Mouse (Mus musculus): ENCODE measurements around the gene Cltrn. TPM values are rescaled to one million over a fixed set of nuclear protein-coding genes. Genes with fewer than 3 reads are reported as not detected.

The Cltrn gene
- total and polyA plus RNA-seq, 3 experiments: not detected

GRCm38 (mm10) chrX:164123942-164124341, 35.3 kb downstream of the Cltrn start:
- Histone ChIP-seq H3K36me3 (replicated peaks in 1 of 2; ENCODE audit: control insufficient read depth in 1 of 2, insufficient read depth in 1 of 2, low read length in 1 of 2) (no peaks in the 10 kb centered on the region), H3K27me3 (replicated peaks) (no peaks in the 10 kb centered on the region), H3K79me2 (replicated peaks; ENCODE audit: control insufficient read depth, extremely low read depth, insufficient read depth, poor library complexity, severe bottlenecking) (no peaks in the 10 kb centered on the region), H3K27ac (ENCODE audit: insufficient read depth, low read depth) (no peak overlapping the region), H3K4me1 (ENCODE audit: control insufficient read depth in 1 of 2, insufficient read depth in 2 of 2) (no peaks in the 10 kb centered on the region), H3K9ac (ENCODE audit: insufficient read depth, low read depth) (no peak overlapping the region), H3K4me2 (ENCODE audit: insufficient read depth, low read depth, poor library complexity, severe bottlenecking) (no peak overlapping the region), H3K4me3 (replicated peaks in 1 of 3; ENCODE audit: low read depth in 2 of 3, low read length in 2 of 3, poor library complexity in 1 of 3) (no peak overlapping the region), H3K9me3 (replicated peaks; ENCODE audit: low read length) (no peaks in the 10 kb centered on the region)
- dilution Hi-C loops (cut with MboI; ENCODE audit: extremely low pct_ligation_motif_present, extremely low pct_unique_long_range_greater_than_20kb, low sequenced_read_pairs): no loop called here
- no peak for DNase-seq (ENCODE audit: extremely low read depth)
- in situ Hi-C loops (cut with MboI; ENCODE audit: low pct_ligation_motif_present, low pct_unique_long_range_greater_than_20kb, low sequenced_read_pairs): no loop called here
- no peak for TF ChIP-seq MEF2A (IDR thresholded peaks at IDR 0.05; ENCODE audit: borderline replicate concordance, low read depth, low read length)
- no peak for TF ChIP-seq ELF1 (IDR thresholded peaks at IDR 0.05; ENCODE audit: low read depth, low read length)
- TF ChIP-seq MAX (IDR thresholded peaks at IDR 0.05; ENCODE audit: low read length): no peak
- TF ChIP-seq GABPA (IDR thresholded peaks at IDR 0.05; ENCODE audit: insufficient replicate concordance, low read depth, low read length): no peak
- TF ChIP-seq TBP (conservative IDR thresholded peaks at IDR 0.05; ENCODE audit: low read depth, low read length): no peak
- TF ChIP-seq ZKSCAN1 (IDR thresholded peaks at IDR 0.05; ENCODE audit: borderline replicate concordance, low read depth, low read length): no peak
- no peak for TF ChIP-seq MXI1 (IDR thresholded peaks at IDR 0.05; ENCODE audit: low read depth, low read length)
- TF ChIP-seq RCOR1 (conservative IDR thresholded peaks at IDR 0.05; ENCODE audit: low read depth, low read length): no peak
- no peak for TF ChIP-seq NRF1 (IDR thresholded peaks at IDR 0.05; ENCODE audit: low read depth, low read length)
- no peak for TF ChIP-seq KAT2A (IDR thresholded peaks at IDR 0.05; ENCODE audit: insufficient replicate concordance, low read length)
- no peak for TF ChIP-seq BHLHE40 (IDR thresholded peaks at IDR 0.05; ENCODE audit: low read depth, low read length)

DNA sequence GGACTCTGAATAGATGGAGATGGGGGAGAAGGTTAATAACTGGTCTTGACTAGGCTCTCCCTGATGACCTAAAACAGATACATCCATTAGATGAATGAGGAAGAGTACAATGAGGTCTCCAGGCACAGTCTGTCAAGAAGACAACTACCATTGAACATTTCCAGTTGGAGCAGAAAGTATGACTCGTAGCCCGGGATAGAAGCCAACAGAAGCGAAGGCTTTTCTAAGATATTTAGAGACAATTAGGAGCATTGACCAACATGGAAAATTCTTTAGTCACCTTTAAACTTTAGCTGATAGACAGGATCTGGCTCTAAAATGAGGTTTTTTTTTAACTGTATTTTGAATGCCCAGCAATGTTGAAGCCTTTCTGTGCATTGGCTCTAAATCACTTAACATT, 44.9 kb downstream of the Cltrn start:
- no peaks in the 10 kb centered on the region for H3K9me3 ChIP-seq (replicated peaks; ENCODE audit: low read length)

More for the DNA sequence above, 44.9 kb downstream of the Cltrn start:
- Histone ChIP-seq H3K9ac (ENCODE audit: insufficient read depth, low read depth) (no peak overlapping the region), H3K27ac (ENCODE audit: insufficient read depth, low read depth) (no peak overlapping the region), H3K27me3 (replicated peaks) (no peaks in the 10 kb centered on the region), H3K79me2 (replicated peaks; ENCODE audit: control insufficient read depth, extremely low read depth, insufficient read depth, poor library complexity, severe bottlenecking) (no peaks in the 10 kb centered on the region), H3K4me1 (ENCODE audit: control insufficient read depth in 1 of 2, insufficient read depth in 2 of 2) (no peaks in the 10 kb centered on the region), H3K36me3 (replicated peaks in 1 of 2; ENCODE audit: control insufficient read depth in 1 of 2, insufficient read depth in 1 of 2, low read length in 1 of 2) (no peaks in the 10 kb centered on the region), H3K4me3 (replicated peaks in 1 of 3; ENCODE audit: low read depth in 2 of 3, low read length in 2 of 3, poor library complexity in 1 of 3) (no peak overlapping the region), H3K4me2 (ENCODE audit: insufficient read depth, low read depth, poor library complexity, severe bottlenecking) (no peak overlapping the region)
- dilution Hi-C loops (cut with MboI; ENCODE audit: extremely low pct_ligation_motif_present, extremely low pct_unique_long_range_greater_than_20kb, low sequenced_read_pairs) (no loop called here), in situ Hi-C loops (cut with MboI; ENCODE audit: low pct_ligation_motif_present, low pct_unique_long_range_greater_than_20kb, low sequenced_read_pairs) (no loop called here)
- no peak for TF ChIP-seq CHD1 (IDR thresholded peaks at IDR 0.05; ENCODE audit: low read depth, low read length)
- TF ChIP-seq CHD2 (IDR thresholded peaks at IDR 0.05; ENCODE audit: low read length): no peak
- TF ChIP-seq ZKSCAN1 (IDR thresholded peaks at IDR 0.05; ENCODE audit: borderline replicate concordance, low read depth, low read length): no peak
- TF ChIP-seq ZC3H11A (IDR thresholded peaks at IDR 0.05; ENCODE audit: low read depth, low read length): no peak
- TF ChIP-seq RAD21 (IDR thresholded peaks at IDR 0.05; ENCODE audit: low read depth, low read length): no peak
- TF ChIP-seq UBTF (IDR thresholded peaks at IDR 0.05; ENCODE audit: low read depth, low read length): no peak
- no peak for TF ChIP-seq TBP (conservative IDR thresholded peaks at IDR 0.05; ENCODE audit: low read depth, low read length)
- no peak for TF ChIP-seq MXI1 (IDR thresholded peaks at IDR 0.05; ENCODE audit: low read depth, low read length)
- no peak for TF ChIP-seq NELFE (IDR thresholded peaks at IDR 0.05; ENCODE audit: low read depth, low read length)
- TF ChIP-seq E2F4 (IDR thresholded peaks at IDR 0.05; ENCODE audit: insufficient replicate concordance, low read depth, low read length): no peak
- no peak for TF ChIP-seq ELF1 (IDR thresholded peaks at IDR 0.05; ENCODE audit: low read depth, low read length)
- no peak for TF ChIP-seq MAX (IDR thresholded peaks at IDR 0.05; ENCODE audit: low read length)
- no peak for TF ChIP-seq POLR2A (IDR thresholded peaks at IDR 0.05; ENCODE audit: low read depth, low read length)
- TF ChIP-seq HCFC1 (IDR thresholded peaks at IDR 0.05; ENCODE audit: low read depth, low read length): no peak
- TF ChIP-seq TCF12 (IDR thresholded peaks at IDR 0.05; ENCODE audit: low read depth, low read length): no peak
- TF ChIP-seq MEF2A (IDR thresholded peaks at IDR 0.05; ENCODE audit: borderline replicate concordance, low read depth, low read length): no peak
- no peak for TF ChIP-seq JUN (IDR thresholded peaks at IDR 0.05; ENCODE audit: insufficient read depth, low read depth, low read length)
- no peak for TF ChIP-seq CTCF (conservative IDR thresholded peaks at IDR 0.05 in 1 of 2, IDR thresholded peaks at IDR 0.05 in 1 of 2; ENCODE audit: low read depth in 2 of 2, low read length in 2 of 2)
- TF ChIP-seq ZMIZ1 (IDR thresholded peaks at IDR 0.05; ENCODE audit: low read depth, low read length): no peak
- no peak for DNase-seq (ENCODE audit: extremely low read depth)
